Mouse (Mus musculus): ENCODE data around the gene Hsd11b2.

GRCm38 (mm10) chr8:105529271-105529670, 10.7 kb downstream of the Hsd11b2 start:
- TF ChIP-seq CTCF (IDR thresholded peaks at IDR 0.05; ENCODE audit: low read depth) (no peak), EP300 (IDR thresholded peaks at IDR 0.05; ENCODE audit: low read depth) (no peak)
